In the genomic region with DNA sequence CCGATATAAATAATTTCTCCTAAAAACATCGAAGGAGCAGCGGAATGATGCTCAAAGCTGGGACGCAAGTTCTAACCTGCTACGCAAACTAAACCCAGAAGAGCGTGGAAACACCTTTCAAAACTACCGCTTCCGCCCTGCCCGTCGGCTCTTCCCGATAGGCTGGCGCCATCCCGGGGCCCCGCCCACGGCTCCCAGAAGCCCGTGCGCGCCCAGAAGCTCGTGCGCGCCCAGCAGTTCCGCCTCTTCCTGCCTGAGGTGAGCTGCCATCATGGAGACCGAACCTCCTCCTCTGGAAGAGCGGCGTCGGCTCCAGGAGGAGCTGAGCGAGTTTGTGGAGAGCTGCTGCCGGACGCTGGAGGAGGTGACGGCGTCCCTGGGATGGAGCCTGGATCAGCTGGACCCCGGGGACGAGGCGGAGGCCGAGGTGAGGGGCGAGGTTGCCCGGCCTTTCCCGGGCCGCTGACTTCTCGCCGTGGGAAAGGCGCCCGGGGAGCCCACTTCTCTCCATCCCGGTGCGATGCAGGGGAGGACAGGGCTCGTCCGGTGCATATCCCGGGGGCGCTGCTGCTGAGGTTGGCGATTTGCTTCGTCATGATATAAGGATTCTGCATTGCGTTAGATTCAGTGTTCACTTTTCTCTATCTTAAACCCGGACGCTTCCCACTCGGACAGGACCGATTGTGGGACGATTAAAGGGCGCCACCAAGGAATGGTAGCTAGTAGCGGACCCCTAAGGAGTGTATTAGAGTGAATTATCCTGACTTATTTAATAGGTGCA, we compare ENCODE assay signal across 1 mouse cellular context.
TF ChIP-seq lines count a peak whose summit lies in the region.

A gene (plus strand): TSS at position 237 of the 781 bp plus-strand sequence.

TF ChIP-seq in C2C12, 6 proteins besides CTCF, POLR2A, EP300 and RAD21 (continued from another document):
- TF ChIP-seq MYOD1 (IDR thresholded peaks at IDR 0.05; ENCODE audit: control insufficient read depth, insufficient read length, low read depth) = no peak
